Mouse (Mus musculus) lung, postnatal 4 days (tissue): Measurements from ENCODE around the gene Gpr156.
A peak's percentile ranks its signal among the peaks of the same experiment; 100 is the strongest.

ENCODE experiments used
- DNase-seq, 2 experiments: peaks; one replicate each; pipeline ENCODE4 v3.0.0; 2021

The Gpr156 gene

DNA sequence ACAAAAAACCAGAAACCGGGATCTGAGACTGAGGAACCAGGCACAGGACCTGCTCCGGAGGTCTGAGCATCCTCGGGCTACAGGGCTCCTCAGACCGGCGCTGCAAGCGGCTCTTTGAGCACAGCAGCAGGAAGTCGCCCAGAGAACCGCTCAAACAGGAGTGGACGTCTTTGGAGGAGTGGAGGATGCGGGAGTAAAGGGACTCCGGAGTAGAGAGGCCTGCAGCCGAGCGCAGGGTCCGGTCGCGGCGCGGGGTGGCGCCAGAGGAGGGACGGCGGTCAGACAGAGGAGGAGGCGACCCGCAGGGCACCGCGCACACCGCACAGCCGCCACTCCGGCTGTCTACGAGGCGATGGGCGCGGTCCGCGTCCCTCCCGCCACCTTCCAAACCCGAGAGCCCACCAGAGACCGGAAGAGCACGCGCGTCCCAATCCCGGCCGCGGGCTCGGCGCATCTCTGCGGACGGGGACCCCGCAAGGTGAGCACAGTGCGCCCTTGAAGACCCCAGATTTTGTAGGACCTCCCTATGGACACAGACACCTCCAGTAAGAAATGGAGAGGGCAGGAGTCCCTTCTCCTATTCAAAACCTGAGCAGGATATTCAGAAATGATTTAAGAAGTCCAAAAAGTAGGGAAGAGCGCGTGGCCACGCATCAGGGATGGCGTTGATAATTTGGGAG is at the start of gene Gpr156:
TSS of gene Gpr156 (plus strand) at position 359 of the 680 bp plus-strand sequence.
- DNase-seq = peak; percentile 64 to 65

DNA sequence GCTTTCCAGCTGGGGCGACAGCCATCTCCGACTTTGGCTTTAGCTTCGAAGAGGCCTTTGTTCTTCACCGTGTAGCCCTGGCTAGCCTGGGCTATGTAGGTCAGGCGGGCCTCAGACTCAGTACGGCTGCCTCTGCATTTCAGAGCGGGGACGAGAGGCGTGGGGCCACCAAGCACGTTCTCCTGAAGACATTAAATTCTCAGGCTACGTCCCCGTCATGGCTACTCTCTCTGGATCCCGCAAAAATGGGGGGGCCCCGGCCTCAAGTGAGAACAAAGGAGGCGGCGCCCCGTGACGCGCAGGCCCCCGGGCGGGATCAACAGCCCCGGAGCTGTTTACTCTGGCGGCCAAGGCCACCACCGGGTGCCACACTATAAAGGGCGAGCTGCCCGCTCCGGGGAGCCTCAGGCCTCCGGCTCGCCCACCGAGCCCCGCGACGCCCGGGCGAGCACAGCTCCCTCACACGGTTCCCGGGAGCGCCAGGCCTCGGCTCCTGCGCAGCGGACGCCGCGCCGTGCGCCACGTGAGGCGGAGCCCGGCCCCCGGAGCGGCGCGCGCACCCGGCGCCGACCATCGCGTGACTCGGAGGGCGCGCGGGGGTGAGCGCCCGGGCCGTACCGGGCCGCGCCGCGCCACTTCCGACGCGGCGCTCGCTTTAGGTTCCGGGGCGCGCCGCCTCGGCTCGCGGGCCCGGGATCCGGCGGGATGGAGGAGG is 48.3 kb upstream of the Gpr156 start, which contains the start of gene Lrrc58:
TSS of gene Lrrc58 (plus strand) at position 599 of the 715 bp plus-strand sequence.
- DNase-seq = peak; percentile 87 to 93

DNA sequence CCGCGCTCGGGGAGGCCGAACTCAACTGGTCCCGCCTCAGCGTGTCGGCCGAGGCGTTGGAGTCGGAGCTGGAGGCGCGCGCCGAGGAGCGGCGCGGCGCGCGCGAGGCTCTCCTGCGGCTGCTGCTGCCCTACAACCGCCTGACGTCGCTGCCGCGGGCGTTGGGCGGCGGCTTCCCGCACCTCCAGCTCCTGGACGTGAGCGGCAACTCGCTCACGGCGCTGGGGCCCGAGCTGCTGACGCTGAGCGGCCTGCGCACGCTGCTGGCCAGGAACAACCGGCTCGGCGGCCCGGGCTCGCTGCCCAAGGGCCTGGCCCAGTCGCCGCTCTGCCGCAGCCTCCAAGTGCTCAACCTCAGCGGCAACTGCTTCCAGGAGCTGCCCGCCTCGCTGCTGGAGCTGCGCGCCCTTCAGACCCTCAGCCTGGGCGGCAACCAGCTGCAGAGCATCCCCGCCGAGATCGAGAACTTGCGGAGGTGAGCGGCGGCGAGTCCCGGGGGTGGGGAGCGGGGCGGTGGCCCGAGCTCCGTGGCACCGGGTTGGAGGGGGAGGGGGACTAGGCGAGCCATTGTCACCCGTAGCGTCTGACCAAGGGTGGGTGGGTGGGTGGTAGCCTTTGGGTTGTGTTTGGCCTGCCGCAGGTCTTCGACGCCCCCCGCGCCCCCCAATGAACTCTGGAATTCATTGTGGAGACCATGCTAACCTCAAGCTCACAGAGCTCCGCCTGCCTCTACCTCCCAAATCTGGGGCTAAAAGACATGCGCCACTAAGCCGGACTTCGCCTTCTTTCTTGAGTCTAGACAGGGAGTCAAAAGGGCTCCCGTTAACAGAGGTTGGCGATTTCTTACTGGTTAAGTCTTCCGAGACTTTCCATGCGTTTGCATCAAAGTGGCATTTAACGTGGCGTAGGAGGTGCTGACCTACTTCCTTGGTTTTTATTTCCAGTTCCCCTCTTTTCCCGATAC is 47.5 kb upstream of the Gpr156 start:
- peak in 1 of 2 experiments; percentile 28 for DNase-seq

DNA sequence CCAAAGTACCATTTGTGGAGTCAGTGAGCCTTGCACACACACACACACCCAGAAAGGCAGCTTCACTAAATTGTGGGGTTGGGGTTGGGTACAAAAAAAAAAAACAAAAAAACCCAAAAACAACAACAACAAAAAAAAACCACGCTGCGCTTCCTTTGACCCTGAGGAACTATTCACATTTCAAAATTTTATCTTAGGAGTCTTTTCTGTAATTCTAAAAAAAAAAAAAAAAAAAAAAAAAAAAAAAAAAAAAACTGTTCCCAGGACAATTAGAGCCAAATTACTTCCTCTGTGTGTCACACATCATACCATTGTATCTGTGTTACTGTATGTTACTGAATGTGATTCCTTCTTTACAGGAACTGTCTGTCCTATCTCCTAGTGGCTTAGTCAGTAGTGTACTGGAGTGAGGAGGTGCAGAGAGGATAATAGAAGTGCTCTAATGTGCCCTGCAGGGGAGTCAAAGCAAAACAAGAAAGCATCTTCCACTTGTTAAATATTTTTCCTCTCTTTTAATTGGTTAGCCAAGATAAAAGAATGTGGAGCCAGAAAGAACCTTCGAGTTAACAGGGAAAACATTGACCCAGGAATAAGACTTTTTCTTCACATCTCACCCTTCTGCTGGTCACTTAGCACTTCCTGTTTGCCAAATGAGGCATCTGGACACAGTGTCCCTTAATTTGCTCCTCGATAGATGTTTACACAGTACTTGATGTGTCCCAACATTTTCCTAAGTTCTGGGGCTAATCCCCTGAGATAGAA is 46.6 kb upstream of the Gpr156 start:
- no peak for DNase-seq

GRCm38 (mm10) chr16:37871112-37871715 is 45.1 kb upstream of the Gpr156 start:
- DNase-seq = no peak

- DNase-seq = peak in 1 of 2 experiments; percentile 30
These were observed 41.6 kb upstream of the Gpr156 start for GRCm38 (mm10) chr16:37874501-37875235.

- DNase-seq = no peak
These were observed 38.9 kb upstream of the Gpr156 start for GRCm38 (mm10) chr16:37877406-37877805.

- no peak for DNase-seq
These were observed 37.3 kb upstream of the Gpr156 start for GRCm38 (mm10) chr16:37878951-37879505.

DNA sequence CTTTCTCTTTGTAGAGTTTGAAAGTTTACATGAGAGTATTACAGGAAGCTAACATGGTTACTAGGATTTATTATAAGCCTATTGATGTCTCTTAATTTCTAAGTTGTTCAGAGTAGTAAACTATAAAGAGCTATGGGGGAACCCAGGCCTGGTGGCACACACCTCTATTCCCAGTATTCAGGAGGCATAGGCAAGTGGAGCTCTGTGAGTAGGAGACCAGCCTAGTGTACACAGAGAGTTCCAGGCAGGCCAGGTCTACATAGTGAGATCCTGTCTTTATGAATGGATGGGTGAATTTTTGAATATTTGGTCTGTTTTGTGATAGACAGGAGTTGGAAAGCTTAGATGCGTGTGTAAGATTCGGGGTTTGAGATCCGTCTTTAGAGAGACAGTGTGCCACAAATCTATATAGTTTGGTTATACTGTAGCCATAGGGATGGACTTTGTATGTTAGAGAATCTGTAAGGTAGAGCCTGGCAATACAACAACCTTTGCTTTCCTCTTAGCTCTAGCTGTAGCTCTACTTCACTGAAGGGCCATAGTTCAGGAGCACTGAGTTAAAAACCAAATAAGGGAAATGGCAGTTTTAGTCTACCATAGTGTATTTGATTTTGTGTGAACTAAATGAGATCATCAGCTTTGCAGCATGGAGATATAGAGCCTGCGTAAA is 36.4 kb upstream of the Gpr156 start:
- no peak for DNase-seq

DNA sequence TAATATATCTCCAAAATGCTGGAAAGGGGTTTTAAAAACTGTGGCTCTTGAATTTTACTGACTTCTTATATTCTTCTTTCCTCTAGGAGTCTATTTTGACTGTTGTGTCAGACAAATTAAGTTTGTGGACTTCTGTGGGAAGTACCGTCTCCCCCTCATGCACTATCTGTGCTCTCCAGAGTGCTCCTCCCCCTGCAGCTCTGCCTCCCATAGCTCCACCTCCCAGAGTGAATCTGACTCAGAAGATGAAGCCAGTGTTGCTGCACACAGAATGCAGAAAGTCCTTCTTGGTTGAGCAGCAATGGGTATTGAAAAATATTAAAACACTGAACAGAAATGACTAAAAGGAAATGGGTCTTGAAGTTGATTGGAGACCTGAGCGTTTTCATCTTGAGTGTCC is 35.1 kb upstream of the Gpr156 start:
- no peak for DNase-seq

DNA sequence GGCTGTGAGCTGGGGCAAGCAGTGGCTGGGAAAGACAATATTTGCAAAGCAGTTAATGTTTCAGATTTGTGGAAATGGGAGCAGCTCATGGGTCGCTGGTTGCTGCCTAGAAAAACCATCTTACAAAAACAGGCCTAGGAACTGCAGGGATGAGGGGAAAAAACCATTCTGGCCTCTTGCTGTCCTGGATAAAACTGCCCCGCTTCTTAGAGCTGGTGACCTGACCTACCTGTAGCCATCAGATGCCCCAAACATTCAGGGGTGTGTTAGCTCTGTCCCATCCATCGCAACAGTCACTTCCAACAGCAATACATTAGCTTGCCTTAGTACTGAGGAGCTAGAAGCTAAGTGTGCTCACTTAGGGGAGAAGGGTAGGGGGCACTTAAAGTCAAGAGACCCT is 27.3 kb upstream of the Gpr156 start:
- DNase-seq = no peak

DNA sequence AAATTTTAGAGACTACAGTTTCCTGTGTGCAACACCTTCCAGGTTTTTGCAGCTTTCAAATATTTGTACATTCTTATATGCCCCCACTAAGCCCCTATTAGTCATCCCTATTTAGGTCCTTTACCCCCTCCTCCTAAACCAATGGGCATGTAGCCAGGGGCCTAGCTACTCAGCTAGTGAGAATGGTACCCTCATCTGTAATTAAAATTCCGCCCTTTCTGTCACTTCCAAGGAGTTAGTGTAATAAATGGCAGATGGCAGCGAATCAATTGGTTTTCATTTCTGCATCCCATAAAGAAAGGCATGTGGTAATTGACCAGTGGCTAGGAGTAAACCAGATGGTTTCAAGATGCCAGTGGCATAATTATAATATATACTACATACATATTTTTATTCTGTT is 23.6 kb upstream of the Gpr156 start:
- DNase-seq = no peak

GRCm38 (mm10) chr16:37893381-37893780 is 22.9 kb upstream of the Gpr156 start:
- no peak for DNase-seq

GRCm38 (mm10) chr16:37893942-37894341 is 22.4 kb upstream of the Gpr156 start:
- no peak for DNase-seq

- DNase-seq = no peak
These were observed 17.5 kb upstream of the Gpr156 start for GRCm38 (mm10) chr16:37898790-37899189.

DNA sequence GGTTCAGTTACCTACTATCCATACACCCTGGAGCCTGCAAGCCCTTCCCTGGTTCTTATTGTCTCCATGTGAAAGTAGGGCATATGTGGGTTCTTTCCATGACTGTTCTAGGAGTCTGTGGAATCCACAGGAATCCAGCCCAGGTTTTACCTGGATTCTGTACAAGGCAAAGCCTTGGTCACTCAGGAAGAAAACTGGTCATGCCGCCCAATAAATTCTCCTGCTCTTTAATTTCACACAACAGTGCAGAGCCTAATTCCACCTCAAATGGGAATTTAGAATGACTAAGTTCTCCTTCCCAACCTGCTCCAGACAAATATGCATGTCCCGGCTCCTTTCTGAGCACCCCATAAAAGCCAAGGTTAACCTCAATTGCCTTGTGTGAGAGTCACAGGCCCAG is 16.9 kb upstream of the Gpr156 start:
- no peak for DNase-seq

DNA sequence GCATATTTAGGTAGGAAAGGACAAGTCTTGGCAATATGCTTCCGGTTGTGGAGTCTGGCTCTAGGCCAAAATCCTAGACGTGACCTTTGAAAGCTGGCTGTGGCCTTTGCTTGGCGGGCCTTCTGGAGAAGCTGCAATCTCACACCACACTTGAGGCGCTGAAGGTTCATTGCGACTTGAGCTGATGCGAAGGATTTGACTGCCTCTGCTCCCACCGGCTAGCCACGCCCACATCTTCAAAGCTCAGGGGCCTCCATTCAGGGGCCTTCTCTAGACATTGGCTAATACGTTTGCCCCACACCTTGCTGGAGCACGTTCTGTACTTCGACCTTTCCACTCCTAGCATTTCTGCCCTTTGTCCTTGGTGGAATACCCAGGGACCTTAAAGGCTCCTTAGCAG is 15.0 kb upstream of the Gpr156 start:
- DNase-seq = no peak

- DNase-seq = no peak
These were observed 9.8 kb upstream of the Gpr156 start for GRCm38 (mm10) chr16:37906456-37906855.

- no peak for DNase-seq
These were observed 5.2 kb upstream of the Gpr156 start for GRCm38 (mm10) chr16:37911086-37911485.

- DNase-seq = no peak
These were observed 514 bp downstream of the Gpr156 start for GRCm38 (mm10) chr16:37916818-37917201.
